Mouse (Mus musculus): Measurements from ENCODE around the gene Cpa3.

The Cpa3 gene

DNA sequence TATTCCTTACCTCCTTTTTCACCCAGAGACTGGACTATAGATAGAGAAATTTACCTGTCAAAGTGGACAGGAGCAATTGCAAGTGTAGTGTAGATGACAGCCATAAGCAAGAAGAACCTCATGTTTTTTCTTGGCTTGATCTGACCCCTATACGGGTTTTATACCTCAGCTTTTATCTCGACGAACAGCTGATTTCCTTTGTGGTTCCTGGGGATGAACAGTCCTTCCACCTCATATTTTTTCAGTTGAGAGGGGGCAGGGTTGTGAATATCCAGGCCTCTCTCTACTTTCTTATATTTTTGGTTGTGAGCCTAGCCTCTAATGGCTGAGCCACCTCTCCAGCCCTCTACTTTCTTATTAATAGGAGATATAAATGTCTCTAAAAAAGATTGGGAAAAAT is at the start of gene Cpa3:
Gene Cpa3 (minus strand): TSS at position 132 of the 400 bp plus-strand sequence.
- no peak for DNase-seq (ENCODE audit: extremely low spot score, low read depth, low spot score)

DNA sequence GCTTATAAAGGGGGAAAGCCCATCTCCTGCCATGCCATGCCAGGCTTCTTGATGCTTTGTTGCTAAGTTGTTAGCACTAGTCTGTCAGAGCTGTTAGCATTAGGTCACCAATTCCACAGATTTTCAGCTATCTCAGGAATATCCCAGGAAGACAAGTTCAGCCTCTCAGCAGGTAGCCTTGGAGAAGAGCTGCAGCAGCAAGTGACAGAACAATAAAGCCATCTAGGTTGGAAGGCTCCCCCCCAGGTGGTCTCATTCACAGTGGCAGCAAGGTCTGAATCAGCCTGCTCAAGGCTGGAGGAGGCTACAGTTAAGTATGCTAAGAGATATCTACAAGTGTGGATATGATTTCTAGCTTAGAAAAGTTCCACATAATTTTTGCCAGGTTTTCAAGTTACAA is 49.4 kb upstream of the Cpa3 start:
- no peak for DNase-seq (ENCODE audit: extremely low spot score, low read depth, low spot score)

DNA sequence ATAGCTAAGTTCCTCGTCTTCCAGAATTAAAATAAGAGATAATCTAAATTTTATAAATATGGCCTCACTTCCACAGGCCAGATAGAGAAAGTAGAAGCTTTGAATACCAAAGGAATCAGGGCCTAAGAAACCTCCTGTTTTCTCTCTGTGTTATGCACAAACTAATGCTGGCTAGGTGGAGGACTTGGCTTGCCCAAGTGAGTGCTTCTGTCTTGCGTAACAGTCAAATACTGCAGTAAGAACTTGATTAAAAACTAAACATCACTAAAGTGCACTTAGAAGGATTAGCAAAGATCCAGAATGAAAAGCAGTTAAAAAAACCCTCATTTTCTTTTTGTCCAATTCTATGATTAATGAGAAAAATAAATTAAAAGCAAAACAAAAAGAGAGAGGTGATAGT is 46.8 kb upstream of the Cpa3 start:
- no peak for DNase-seq (ENCODE audit: extremely low spot score, low read depth, low spot score)

DNA sequence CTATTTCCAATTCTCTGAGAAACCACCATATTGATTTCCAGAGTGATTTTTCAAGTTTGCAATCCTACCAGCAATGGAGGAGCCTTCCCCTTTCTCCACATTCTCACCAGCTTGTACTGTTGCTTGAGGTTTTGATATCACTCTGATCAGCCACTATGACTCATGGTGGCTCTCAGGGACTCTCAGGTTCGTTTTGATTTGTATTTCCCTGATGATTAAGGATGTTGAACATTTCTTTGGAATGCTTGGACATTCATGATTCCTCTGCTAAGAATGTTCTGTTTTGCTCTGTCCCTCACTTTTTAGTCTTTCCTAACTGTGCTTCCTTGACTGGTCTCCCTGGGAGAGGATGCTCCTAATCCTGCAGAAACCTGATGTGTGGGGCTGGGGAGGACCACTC is 39.8 kb upstream of the Cpa3 start:
- DNase-seq (ENCODE audit: extremely low spot score, low read depth, low spot score) = no peak

- DNase-seq (ENCODE audit: extremely low spot score, low read depth, low spot score) = no peak
These were observed 33.7 kb upstream of the Cpa3 start, which contains the start of gene Cpb1 for GRCm38 (mm10) chr3:20275633-20276032. Gene Cpb1, minus strand, starts transcription at chr3:20275733.

GRCm38 (mm10) chr3:20254566-20255479 is 12.8 kb upstream of the Cpa3 start:
- no peak for DNase-seq (ENCODE audit: extremely low spot score, low read depth, low spot score)

GRCm38 (mm10) chr3:20243913-20244312 is 1.9 kb upstream of the Cpa3 start:
- DNase-seq (ENCODE audit: extremely low spot score, low read depth, low spot score) = no peak

- no peak for DNase-seq (ENCODE audit: extremely low spot score, low read depth, low spot score)
These were observed 2.2 kb downstream of the Cpa3 start for GRCm38 (mm10) chr3:20239741-20240140.

- DNase-seq (ENCODE audit: extremely low spot score, low read depth, low spot score) = no peak
These were observed 5.0 kb downstream of the Cpa3 start for GRCm38 (mm10) chr3:20236965-20237364.

- no peak for DNase-seq (ENCODE audit: extremely low spot score, low read depth, low spot score)
These were observed 13.0 kb downstream of the Cpa3 start for GRCm38 (mm10) chr3:20229027-20229426.

GRCm38 (mm10) chr3:20225429-20225828 is 16.6 kb downstream of the Cpa3 start:
- no peak for DNase-seq (ENCODE audit: extremely low spot score, low read depth, low spot score)

DNA sequence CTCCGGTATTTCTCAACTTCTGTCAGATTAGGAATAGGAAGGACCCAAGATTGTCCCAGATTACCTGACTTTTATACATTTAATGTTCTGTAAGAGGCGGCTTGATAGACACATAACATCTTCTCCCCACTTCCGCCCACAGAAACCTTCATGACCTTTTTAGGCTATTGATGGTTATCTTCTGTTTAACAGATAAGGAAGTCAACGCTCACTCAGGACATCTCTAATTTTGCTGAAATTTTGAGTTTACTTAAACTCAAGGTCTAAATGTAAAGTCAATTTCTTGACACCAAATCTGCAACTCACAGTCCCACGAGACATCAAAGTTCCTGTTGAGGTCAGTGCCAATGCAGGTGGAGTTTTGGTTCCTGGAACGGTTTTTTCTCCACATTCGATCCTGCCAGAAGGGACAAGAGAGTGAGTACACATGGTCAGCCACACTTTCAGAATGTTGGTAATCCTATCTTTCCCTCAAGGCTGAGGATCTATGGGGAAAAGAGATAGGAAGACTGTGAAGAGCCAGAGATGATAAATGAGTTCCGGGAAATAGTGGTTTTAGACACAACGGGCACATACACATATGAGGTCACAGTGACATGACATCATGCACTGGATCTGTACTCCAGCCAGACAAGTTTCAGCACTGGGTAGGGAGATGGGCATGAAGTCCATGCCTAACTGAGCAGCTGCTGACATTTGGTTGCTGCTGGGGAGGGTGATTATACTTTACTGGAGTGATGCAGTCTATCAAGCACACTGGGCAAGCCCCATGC is 18.9 kb downstream of the Cpa3 start:
- no peak for DNase-seq (ENCODE audit: extremely low spot score, low read depth, low spot score)

DNA sequence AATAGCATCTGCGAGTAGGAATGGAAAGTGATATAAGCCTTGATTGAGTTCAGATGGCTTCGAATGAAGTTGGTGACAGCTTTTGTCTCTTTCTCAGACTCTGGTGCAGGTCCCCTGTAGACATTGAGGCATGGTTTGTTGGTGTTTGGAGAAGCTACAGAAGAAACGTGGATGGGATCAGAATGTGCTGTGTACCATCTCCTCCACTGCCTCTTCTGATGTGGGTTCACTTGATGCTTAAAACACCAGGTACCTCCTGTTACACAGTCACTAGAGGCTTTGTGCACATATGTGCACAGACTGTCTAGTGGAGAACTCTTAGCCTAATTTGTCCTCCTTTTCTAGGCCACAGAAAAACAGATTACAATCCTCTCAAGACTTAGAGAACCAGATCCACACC is 19.8 kb downstream of the Cpa3 start:
- DNase-seq (ENCODE audit: extremely low spot score, low read depth, low spot score) = no peak

DNA sequence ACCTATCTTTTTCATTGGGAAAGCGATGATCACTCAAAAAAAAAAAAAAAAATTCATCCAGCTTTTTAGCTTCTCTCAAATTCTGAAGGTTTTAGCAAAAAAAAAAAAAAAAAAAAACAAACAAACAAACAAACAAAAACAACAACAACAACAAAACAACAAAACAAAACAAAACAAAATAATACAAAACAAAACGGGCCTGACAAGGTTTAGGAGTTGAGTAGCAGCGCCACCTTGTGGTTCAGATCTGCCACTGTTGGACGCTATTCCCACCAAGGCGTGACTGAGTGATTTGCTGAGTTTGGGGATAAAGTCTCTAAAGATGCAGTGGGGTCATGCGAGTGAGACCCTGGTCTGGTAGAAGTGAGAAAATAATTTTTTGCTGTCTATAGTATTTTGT is 43.1 kb downstream of the Cpa3 start:
- DNase-seq (ENCODE audit: extremely low spot score, low read depth, low spot score) = peak; percentile 33

DNA sequence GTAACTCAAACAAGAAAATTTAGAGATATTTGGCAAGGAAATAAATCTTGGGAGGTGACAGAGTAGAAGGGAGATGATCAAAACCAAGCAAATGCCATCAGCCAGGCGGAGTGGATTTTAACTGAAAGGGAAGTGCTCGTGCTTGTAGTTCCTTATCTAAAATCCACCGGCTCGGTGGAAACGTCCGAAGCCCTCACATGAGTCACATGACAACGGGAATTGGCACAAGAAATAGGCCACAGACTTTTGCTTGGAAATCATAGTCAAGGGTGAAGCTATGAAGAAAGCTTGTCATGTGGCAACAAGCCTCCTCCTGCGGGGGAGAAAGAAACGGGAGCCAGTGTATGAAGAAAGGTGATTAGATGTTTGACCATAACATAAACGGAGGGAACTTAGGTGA is 44.1 kb downstream of the Cpa3 start:
- no peak for DNase-seq (ENCODE audit: extremely low spot score, low read depth, low spot score)

DNA sequence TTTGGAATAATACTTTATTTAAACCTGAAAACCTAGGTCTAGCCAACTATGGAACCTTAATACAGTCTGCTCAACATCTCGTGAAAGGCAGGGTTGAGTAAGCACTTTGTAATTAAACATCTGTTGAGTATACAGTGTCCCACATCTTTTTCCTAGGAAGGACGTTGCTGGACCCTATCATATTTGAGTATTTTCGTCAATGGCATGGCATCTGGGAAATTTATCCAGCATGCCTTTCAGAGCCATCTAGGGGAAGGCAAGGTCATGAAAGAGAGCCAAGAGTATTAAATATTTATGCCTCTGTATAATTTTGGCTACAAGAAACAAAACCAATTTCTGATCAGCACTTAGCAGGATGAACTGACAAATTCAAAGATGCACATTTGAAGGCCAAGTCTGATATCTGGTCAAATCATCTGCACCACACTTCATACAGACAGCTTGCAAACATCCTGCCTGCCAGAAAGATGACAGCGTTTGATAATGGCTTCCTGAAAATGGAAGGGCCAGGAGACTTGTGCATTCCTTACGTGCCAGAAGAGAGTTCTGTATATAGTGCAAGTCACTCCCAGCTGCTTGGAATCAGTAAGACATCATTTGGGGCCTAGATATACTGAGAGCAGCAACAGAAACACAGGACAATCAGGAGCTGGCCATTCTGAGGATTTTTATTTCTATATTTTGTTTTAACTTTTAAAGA is 52.9 kb downstream of the Cpa3 start:
- DNase-seq (ENCODE audit: extremely low spot score, low read depth, low spot score) = no peak

DNA sequence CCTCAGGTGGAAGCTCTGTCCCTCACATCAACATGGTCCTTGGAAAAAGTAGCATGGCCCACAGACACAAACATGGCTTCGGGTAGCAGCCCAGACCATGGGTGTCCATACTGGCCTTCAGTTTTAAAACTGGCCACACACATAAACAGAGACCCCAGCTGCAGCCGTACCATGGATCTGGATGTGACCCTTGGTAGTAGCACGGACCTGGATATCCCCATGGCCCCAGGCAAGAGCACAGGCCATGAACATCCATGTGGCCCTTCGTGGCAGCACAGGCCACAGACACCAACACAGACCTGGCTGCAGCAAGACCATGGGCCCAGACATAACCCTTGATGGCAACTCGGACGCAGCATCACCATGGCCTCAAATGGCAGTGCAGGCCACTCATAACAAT is 69.6 kb downstream of the Cpa3 start:
- DNase-seq (ENCODE audit: extremely low spot score, low read depth, low spot score) = no peak

DNA sequence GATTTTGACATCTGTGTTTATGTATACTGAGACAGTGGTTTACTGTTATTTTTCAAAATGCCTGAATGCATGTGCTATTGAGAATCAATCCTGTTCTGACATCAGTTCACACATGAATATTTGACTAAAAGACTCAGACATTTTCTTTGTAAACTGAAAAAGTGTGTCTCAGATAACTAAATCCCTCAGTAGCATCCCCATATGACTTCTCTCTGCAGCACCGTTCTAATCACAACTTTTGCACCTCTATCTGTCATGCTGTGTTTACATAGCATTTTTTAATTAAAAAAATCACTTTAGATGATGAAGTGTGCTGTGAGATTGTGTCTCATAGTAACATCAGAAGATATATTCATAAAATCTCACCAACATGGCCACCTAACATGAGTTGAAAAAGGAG is 74.5 kb downstream of the Cpa3 start:
- no peak for DNase-seq (ENCODE audit: extremely low spot score, low read depth, low spot score)
